Mouse (Mus musculus) gastrocnemius, postnatal 25 days (tissue): ENCODE measurements around the gene Boc. TPM values are rescaled to one million over a fixed set of nuclear protein-coding genes. Genes with fewer than 3 reads are reported as not detected.
"Not testable (repeated sequence)": the region's sequence is repeated elsewhere in the genome, so short reads cannot be mapped to it uniquely, and the experiment has no call there.

ENCODE experiments used
- DNase-seq: peaks from one replicate; pipeline ENCODE4 v3.0.0; 2022
- microRNA-seq, 2 experiments: library from miRNA; unstranded; fragments of <30 nt; microRNA quantifications; one replicate each; pipeline ENCODE4 v1.2.0; 2021; ENCODE audit warnings: borderline replicate concordance in 2 of 2
- total RNA-seq, 2 experiments: library from RNA; stranded (reverse); gene quantifications; 1 replicate in 1 of 2; 2 replicates in 1 of 2; pipeline ENCODE4 v1.2.3; 2021

Boc gene
- total RNA-seq, 2 experiments from 2014 or later: 4.0 to 5.7 TPM

GRCm38 (mm10) chr16:44487194-44487593 is 71.5 kb downstream of the Boc start:
- no peak for DNase-seq

GRCm38 (mm10) chr16:44486612-44487011 is 72.1 kb downstream of the Boc start:
- DNase-seq: no peak

- no peak for DNase-seq
Observed at GRCm38 (mm10) chr16:44485691-44486090, 73.0 kb downstream of the Boc start.

GRCm38 (mm10) chr16:44484831-44485230 is 73.9 kb downstream of the Boc start:
- DNase-seq: no peak

- DNase-seq: no peak
Observed at GRCm38 (mm10) chr16:44484079-44484478, 74.6 kb downstream of the Boc start.

- DNase-seq: no peak
Observed at GRCm38 (mm10) chr16:44481599-44482593, 76.8 kb downstream of the Boc start.

- DNase-seq: no peak
Observed at GRCm38 (mm10) chr16:44480616-44481015, 78.1 kb downstream of the Boc start.

GRCm38 (mm10) chr16:44479852-44480251 is 78.8 kb downstream of the Boc start:
- DNase-seq: no peak

- DNase-seq: no peak
Observed at GRCm38 (mm10) chr16:44478767-44479166, 79.9 kb downstream of the Boc start.

- no peak for DNase-seq
Observed at GRCm38 (mm10) chr16:44475682-44476375, 82.9 kb downstream of the Boc start.

GRCm38 (mm10) chr16:44475281-44475680 is 83.4 kb downstream of the Boc start:
- no peak for DNase-seq

GRCm38 (mm10) chr16:44460922-44461321 is 97.8 kb downstream of the Boc start:
- no peak for DNase-seq

GRCm38 (mm10) chr16:44458826-44459225 is 99.9 kb downstream of the Boc start:
- DNase-seq: no peak

- no peak for DNase-seq
Observed at GRCm38 (mm10) chr16:44457858-44458257, 100.8 kb downstream of the Boc start.

- not testable (repeated sequence) for DNase-seq
Observed at GRCm38 (mm10) chr16:44441913-44442312, 116.8 kb downstream of the Boc start.

- DNase-seq: no peak
Observed at GRCm38 (mm10) chr16:44435481-44435880, 123.2 kb downstream of the Boc start.

Small RNAs within 50 kb of the gene (microRNA-seq; reads per million reads assigned to microRNA genes)
- gene Mir3081: 0 to 0.79 reads per million in 2 experiments

Other genes with a start within 250 kb of the Boc start
- gene Sidt1, start 225.7 kb downstream of the Boc start, total RNA-seq: under 1 TPM; 0.18 to 0.40 TPM
- gene Spice1, start 211.8 kb downstream of the Boc start, total RNA-seq: 1 to 10 TPM; 4.4 to 4.9 TPM
- gene Cfap44, start 164.1 kb downstream of the Boc start, total RNA-seq: not detected
- 1 to 10 TPM; 3.2 to 4.3 TPM for gene Nepro, start 165.4 kb upstream of the Boc start, total RNA-seq
- gene Gtpbp8, start 187.5 kb upstream of the Boc start, total RNA-seq: 10 to 100 TPM in 1 of 2 experiments, 1 to 10 TPM in 1; 9.7 to 10.9 TPM
- under 1 TPM in 1 of 2 experiments, not detected in 1; 0.11 TPM for gene Cd200r1, start 206.8 kb upstream of the Boc start, total RNA-seq